Mouse (Mus musculus) liver (tissue): ENCODE measurements around the gene Drd4.

ENCODE experiments used
- DNase-seq: peaks from one replicate; pipeline ENCODE4 v3.0.0-alpha.2; 2020; ENCODE audit warnings: mixed read lengths

Gene Drd4

DNA sequence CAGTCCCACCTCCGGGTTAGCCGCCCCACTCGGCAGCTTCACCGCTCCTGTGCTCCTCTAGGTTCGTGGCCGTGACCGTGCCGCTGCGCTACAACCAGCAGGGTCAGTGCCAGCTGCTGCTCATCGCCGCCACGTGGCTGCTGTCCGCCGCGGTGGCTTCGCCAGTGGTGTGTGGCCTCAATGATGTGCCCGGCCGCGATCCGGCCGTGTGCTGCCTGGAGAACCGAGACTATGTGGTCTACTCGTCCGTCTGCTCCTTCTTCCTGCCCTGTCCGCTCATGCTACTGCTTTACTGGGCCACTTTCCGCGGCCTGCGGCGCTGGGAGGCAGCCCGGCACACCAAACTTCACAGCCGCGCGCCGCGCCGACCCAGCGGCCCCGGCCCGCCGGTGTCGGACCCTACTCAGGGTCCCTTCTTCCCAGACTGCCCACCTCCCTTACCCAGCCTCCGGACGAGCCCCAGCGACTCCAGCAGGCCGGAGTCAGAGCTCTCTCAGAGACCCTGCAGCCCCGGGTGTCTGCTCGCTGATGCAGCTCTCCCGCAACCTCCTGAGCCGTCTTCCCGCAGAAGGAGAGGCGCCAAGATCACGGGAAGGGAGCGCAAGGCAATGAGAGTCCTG is 2.2 kb downstream of the Drd4 start:
- DNase-seq, result no peak

DNA sequence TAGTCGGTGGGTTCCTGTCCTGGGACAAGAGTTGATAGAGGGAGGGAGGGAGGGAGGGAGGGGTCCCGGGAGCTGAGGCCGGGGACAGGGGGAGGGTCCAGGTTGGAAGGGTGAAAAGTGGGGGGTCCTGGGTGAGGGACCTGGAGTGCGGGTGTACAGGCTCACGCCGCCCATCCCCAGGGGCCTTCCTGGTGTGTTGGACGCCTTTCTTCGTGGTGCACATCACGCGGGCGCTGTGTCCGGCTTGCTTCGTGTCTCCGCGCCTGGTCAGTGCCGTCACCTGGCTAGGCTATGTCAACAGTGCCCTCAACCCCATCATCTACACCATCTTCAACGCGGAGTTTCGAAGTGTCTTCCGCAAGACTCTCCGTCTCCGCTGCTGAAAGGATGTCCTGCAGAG is 2.7 kb downstream of the Drd4 start:
- DNase-seq, result no peak

DNA sequence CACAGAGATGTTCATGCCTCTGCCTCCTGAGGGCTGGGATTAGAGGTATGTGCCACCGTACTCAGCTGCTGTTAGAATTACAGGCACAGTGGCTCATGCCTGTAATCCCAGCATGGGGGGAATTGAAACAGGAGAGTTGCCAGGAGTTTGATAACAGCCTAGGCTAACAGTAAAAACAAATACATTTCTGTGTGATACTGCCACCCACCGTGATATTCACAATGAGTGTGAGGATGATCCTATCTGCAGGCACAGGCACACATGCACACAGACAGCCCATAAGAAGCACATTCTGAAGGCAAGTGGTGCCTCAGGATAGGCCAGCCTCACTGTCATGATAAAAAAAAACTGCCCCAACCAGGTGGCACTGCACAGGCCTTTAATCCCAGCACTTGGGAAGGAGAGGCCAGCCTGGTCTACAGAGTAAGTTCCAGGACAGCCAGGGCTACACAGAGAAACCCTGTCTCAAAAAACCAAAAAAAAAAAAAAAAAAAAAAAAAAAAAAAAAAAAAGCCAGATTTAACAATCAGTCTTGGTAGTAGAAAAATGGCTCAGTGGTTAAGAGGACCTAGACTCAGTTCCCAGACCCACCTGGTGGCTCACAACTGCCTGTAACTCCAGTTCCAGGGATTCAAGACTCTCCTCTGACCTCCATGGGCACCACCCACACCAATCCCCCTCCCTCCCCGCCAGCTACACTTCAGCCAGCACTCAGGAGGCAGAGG is 6.3 kb downstream of the Drd4 start:
- no peak for DNase-seq

DNA sequence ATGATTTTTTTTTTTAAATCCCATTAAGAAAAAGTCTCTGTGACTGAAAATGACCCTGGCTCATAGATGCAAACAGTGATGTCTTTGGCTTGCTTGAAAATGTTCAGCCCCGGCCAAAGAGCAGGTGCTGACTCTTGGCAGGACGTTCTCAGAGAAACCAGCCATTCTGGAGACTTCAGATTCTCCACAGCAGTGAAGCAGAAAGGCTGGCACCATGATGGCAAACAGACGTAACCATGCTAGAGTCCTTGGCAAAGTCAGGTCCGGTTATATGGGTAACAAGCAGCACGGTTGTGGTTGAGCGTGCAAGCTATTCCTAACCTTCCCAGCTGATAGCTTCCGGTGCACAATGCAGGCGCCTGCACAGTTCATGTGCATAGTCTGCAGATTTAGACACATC is 7.4 kb downstream of the Drd4 start:
- DNase-seq, result no peak

DNA sequence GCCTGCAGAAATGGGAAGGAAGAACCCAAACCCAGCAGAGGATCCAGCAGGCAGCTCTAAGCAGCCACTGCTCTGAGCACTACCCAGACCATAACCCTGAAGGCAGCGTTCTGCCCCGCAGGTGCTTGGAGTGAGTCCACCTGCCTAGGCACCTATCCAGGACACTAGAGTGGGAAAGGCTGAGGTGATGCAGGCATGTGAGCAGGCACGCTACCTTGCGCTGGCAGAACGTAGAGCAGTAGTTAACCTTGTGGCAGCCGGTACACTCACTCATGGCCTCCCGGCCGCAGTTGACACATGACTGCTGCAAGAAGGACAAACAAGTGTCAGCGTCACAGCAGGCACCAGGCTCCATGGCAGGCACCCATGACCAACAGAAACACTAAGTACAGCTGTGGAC is 9.6 kb downstream of the Drd4 start:
- DNase-seq, result no peak

DNA sequence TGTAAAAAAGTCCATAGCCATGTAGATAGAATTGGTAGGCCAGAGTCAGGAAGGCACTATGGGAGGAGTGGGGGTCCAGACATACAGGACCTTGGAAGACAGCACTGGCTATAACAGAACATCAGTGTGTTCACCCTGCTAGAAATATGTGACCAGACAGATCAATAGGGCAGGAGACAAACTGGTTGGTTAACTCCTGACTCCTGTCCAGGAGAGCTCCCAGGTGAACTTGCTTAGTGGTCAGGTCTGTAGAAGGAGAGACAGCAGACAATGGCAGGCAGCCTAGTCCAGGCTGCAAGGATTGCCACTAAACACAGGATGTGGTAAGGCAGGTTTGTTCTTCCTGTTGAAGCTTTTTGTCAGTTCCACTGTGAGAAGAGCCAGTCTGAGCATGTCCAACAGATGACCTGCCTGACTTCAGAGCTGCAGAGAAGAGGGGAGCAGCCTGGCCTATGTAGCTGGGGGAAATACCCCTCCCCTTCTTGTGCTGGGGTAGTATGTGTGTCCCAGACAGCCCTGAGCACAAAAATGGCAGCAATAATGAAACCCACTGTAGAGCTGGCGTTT is 11.0 kb downstream of the Drd4 start:
- DNase-seq, result no peak

DNA sequence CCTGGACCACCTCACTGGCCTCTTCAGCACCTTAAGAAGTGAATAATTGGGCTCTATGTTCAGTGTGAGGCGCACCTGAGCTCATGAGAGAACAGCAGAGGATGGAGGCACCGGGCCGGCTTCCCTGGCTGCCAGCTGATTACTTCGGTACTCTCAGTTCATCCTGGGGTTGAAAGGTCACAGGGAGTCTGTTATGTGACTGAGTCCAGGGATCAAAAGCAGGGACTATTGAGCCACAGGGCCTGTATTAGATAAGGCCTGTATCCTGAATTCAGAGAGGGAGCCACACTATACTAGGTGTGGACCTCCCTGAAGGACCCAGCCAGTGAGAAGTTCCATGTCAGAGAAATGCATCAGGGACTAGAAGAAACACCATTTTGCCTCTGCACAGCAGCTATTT is 12.7 kb downstream of the Drd4 start:
- DNase-seq, result no peak

DNA sequence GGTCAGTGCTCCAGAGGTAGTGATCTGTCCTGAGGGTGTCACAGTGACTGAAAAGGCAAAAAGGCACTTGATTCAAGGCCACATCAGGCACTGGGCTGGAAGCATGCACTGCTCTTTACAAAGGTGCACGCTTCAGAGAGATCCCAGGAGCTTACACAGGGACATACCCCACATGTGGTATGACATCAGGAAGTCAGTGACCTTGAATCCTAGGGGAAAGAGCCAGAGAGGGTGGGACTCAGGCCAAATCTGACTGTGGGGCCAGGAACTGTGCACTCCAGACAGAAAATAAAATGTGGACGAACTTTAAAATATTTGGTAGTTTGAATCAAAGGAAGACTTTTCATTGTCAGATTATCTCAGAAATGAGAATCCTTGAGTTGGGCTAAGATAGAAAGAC is 22.6 kb downstream of the Drd4 start:
- no peak for DNase-seq

DNA sequence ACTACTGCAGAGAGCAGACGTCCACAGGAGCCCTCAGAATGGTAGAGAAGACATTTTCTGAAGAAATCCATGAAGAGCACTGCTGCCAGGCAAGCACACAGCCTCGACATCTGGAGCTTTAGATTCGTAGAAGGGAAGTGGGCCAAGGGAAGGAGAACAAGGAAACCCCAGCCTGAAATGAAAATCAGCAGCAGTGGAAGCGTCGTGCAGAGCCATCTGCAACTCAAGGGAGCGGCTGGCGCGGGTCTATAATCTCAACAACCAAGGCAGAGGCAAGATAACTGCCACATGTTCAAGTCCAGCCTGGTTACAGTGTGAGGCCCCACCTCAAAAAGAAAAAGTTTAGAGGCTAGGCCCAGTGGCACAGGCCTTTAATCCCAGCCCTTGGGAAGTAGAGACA is 23.3 kb downstream of the Drd4 start:
- no peak for DNase-seq

DNA sequence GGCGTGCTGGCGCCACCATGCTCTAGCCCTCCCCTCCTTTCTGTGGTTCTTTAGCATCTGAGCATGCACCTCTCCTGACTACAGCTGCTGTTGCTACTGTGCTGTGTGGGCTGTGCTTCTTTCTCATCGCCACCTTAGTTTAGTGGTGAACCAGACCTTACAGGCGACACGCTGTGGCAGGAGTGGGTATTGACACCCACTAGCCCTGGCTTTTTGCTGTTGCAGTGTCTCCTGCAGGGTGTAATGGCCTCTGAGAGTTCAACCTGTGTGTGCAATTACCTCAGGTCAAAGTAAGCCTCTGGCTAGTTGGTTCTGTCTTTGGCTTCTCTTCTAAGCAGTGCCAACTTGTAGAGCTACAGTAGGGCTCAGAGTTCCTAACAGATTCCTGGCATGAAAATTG is 24.2 kb downstream of the Drd4 start:
- DNase-seq, result peak; percentile 36

DNA sequence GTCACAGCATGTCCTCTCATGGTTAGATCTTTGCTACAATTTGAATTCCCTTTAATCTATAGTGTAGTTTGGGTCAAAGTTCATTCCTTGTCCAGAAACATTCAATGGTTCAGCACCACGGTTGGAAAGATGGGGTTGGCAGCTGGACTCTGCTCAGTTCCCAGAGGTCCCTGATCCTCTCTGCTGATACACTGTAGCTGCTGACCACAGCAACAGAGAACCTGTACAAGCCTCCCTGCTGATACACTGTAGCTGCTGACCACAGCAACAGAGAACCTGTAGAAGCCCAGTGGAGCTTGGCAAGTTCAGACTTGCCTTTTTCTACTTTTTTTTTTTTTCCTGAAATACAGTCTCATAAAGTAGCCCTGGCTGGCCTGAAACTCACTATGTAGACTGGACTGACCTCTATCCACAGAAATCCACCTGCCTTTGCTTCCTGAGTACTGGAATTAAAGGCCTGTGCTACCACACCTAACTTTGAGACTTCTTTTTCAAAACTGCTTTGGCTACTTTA is 25.9 kb downstream of the Drd4 start:
- no peak for DNase-seq

DNA sequence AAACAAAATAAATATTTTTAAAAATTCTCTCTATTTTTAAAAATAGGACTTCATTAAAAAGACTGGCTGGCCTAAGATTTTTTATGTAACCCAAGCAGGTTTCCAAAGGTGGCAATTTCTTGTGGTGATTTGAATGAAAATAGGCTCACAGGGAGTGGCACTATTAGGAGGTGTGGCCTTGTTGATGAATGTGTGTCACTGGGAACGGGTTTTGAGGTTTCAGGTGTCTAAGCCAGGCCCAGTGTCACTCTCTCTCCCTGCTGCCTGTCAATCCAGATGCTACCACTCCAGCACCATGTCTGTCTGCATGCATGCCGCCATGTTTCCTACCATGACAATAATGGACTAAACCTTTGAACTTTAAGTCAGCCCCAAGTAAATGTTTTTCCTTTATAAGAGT is 27.6 kb downstream of the Drd4 start:
- no peak for DNase-seq

DNA sequence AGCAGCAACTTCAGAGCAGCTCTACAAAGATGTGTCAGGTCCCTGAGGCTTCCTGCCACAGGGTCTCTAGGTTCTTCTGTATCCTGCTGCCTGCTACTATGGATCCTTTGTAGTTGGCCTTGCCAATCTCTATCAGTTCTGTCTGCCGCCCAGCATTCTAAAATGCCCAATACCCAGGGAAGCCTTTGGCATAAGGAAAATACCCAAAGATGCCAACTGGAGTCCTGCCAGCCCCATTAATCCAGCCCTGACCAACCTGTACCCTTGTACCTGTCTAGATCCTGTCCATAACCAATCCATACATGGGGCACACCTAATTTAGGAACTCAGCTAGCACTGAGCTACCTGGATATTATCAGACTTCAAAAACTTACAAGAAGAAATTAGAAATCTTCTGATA is 32.9 kb downstream of the Drd4 start:
- no peak for DNase-seq

DNA sequence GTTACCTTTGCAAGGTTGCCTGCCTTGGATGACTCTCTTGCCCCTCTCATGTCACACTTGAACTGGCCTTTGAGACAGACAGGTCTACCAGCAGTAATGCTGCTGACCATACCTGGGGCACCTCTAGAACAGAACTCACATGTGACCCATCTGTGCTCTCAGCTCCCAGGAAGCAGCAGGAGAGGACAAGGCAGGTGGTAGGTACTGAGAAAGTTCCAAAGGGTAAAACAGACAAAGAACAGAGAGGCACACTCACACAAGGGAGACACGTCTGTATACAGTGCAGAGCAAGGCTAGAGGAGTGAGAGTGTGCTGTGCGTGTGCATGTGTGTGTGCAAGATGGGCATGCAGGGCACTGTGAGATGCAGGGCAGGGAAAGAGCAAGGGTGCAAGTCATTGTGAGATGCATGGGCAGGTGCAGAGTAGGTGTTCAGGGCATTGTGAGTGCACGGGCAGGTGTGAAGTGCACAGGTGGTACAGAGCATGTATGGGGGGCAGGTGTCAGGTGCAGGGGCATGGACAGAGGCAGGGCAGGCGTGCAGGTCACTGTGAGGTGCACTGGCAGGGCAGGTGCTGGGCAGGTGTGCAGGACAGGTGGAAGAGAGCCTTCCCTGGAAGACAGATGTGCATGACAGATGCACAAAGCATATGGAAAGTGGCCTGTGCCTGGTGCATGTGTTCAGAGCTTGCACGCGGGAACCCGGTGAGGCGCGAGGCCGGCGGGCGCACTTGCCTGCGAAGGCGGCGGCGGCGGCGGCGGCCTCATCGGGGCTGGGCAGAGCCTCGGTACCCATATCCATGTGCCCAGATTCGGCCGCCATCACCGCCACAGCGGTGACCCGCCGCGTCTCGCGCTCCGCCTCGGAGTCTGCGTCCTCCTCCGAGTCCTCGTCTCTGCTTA is 35.0 kb downstream of the Drd4 start:
- peak; percentile 61 for DNase-seq

DNA sequence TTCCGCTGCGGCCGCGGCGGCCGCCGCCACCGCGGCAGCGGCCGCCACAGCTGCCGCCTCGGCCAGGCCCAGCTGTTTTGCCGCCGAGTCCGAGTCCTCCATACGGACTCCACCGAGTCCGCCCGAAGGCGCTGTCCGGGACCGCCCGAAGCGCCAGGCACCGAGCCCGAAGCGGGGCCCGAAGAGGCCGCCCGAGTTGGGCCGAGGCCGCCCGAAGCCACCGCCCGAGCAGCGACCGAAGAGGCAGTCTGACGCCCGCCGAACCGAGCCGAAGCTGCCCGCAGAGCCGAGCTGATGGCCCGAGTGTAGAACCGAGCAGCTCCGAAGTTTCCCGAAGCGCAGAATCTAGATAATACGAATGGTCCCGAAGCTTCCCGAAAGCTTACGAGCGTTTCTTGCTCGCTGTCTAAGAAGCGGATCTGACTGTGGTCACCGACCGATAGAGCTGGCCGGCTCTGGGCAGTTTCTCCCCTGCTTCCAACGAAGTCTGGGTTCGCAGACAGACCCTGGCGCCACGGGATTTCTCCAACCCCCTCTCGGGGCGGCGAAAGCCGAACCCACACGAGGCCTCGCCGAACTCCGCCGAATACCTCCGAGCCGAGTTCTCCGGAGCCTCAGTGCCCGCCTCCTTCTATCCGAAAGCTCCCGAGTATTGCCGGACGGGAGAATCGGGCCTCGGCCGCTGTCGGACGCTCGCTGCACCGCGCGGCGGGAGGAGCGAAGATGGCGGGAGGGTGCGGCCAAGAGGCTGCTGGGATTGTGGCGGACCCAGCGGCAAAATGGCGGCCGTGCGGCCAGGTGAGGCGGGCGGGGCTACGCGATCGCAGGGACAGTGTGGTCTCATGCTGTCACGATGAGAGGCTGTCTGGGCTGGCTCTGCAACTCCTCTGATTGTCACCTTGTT is 35.9 kb downstream of the Drd4 start, which contains the start of the genes Deaf1 and Tmem80:
Deaf1 (minus strand) TSS at position 222 of the 904 bp plus-strand sequence.
Tmem80 (plus strand) TSS at position 271 of the 904 bp plus-strand sequence.
- peak; percentile 97 for DNase-seq

DNA sequence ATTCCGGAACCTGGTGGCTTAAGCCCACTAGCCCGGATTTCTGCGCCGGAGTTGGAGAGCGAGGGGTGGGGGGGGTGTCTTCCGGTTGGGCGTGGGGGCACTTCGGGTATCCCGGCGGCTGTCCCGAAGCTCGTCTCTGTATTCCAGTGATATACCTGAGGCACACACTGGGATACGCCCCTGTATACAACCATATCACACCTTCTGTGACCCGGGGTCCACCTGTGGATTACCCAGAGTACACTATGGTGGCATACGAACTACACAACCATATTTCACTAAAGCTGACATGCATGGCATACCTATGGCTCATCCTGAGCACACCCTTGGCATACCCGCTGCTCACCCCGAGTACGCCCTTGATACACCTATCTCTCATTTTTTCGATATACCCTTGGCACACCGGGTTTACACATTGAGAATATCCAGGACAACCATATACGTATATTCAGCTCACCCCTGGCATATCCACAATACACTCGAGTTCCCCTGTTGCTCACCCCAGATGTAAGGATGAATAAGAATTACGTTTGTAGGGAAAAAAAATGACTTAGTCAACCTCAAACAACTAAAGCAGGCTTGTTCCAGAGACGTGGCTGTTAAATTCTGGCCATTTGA is 36.7 kb downstream of the Drd4 start:
- no peak for DNase-seq

DNA sequence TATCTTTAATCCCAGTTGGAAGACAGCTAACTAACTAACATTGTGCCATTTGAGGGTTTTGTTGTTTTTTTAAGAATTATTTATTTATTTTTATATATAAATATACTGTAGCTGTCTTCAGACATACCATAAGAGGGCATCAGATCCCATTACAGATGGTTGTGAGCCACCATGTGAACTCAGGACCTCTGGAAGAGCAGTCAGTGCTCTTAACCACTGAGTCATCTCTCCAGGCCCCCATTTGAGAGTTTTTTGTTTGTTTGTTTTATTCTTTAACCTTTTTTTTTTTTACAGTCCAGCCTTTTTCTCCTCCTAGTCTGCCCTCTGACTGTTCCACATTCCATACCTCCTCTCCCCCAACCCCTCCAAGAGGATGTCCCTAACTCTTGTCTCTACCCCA is 38.9 kb downstream of the Drd4 start:
- no peak for DNase-seq

DNA sequence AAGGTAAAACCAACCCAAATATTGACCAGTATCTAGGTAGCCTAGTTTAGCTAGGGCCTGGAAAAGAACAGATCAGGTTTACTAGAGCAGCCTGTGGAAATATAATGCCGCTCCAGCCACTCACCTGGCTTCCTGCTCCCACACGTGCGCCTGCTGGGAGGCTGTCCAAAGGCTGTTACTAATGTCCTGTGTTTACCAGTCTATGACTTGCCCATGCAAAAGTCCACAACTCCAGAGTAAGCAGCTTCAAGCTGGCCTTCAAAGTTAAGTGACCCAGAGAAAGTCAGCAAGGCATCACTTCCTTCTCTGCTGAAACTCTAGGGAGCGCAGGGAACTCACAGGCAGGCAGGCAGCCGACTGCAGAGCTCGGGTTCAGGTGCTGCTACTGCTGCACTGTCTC is 40.2 kb downstream of the Drd4 start:
- DNase-seq, result no peak

DNA sequence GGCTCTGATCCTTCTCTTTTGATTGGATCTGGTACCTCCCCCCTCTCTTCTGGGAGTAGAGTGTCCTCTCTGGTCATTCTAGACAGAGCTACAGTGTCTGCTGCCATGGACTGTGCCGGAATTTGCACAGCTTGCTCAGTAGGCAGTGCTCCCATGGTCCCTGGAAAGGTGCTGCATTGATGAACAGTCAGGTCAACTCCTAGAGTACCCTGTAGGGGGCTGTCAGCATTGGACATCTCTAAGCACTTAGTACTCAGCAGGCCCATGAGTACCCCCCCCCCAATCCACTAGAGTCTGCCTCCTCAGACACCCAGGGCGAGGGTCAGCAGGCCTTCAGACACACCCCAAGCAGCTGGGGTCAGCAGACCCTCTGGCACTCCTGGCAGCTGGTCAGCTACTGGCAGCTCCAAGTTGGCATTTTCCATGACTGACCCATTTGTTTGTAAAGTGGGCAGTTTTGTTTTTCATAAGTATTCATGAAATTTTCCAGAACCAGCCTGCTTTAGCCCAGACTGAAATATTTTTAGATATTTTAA is 43.3 kb downstream of the Drd4 start:
- no peak for DNase-seq

DNA sequence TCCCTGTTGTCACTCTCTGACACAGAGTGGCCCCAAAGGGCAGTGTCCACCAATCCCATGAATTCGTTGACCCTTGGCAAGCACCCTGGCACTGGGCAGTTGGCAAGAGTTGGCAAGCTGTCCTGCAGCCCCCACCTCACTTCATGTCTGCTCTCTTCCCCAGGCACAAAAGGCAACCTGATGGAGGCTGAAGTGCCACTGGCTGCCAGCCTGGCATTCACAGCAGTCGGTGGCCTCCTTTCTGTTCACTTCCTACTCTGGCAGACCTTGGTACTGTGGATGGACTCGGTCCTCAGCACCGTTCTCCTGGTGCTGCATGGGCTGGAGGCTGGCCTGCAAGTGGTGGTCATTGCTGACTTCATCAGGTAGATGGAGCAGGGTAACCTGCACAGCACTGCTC is 43.9 kb downstream of the Drd4 start:
- DNase-seq, result no peak

DNA sequence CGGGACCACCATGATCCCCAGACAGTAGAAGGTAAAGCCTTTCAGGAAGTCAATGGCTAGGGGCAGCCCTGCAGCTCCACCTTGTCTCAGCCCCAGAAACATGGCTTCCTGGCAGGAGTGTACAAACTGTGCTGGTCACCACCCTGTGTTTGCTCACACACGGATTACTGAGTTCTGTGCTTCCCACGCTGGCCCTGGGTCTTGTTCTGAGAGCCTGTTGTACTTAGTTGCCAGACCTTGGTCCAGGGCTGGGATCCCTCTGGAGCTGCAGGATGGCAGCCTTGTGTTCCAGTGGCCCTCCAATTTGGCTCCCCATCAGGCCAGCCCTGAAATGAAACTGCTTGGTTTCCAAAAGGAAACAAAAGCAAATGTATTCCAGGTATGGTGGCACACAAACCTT is 44.5 kb downstream of the Drd4 start:
- no peak for DNase-seq
